Mouse (Mus musculus): Measurements from ENCODE around the gene Dbf4. TPM values are rescaled to one million over a fixed set of nuclear protein-coding genes. Genes with fewer than 3 reads are reported as not detected.

The Dbf4 gene
- polyA plus RNA-seq, 1 experiment from 2014 or later: 36.3 TPM

DNA sequence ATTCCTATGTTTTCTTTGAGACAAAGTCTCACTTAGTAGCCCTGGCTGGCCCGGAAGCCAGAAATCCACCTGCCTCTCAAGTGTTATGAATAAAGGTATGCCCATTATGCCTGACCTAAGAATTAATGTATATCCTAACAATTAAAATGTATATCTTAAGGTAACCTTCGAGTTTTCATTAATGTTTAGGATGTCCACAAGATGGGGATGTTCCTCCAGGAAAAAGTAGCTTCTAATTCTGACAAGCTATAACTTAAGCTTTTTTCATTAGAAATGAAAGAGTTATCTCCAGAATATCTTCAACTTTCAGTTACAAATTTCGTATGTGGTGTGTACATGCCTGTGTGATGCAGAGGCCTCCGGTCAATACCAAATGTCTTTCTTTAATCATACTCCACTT, 13.8 kb downstream of the Dbf4 start:
- H3K4me3 ChIP-seq (replicated peaks): no peak overlapping the region
- 91% methylated on average over 4 of the region's 4 CpGs for WGBS
- no peaks in the 10 kb centered on the region for H3K9me3 ChIP-seq
- no peak overlapping the region for H3K4me2 ChIP-seq (replicated peaks)
- H3K9ac ChIP-seq: no peak overlapping the region
- ATAC-seq: no peak
- H3K36me3 ChIP-seq: peaks cover 10% of the 10 kb centered on the region
- no peaks in the 10 kb centered on the region for H3K4me1 ChIP-seq (replicated peaks)
- H3K27me3 ChIP-seq (replicated peaks): no peaks in the 10 kb centered on the region
- H3K27ac ChIP-seq: no peak overlapping the region

DNA sequence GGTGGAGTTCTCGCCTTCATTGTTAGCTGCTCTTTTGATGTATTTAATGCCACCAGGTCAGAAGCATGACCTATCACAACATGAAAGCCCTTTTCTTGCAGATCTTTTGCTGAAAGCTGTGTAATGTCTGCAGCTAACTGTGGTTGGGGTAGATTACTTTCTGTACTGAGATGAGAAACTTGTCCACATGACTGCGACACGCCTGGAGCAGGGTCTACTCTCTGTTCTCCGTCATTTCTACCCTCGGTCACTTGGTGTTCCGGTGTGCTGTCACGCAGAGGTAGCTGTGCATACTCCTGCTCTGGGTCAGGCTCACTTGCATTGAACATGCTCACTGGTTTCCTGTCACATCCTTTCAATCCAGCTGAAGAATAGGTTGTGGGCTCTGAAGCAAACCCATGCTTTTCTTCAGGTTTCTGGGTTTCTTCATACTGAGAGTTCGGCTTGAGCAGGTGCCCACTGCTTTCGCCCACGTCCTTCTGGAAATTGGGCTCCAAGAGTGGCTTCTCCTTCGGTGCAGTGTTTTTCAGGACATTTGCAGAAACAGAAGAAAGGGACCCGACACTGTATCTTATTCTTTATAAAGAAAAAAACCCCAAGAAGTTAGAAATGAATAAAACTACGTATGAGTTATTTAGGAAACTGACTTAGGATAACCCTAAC, 24.8 kb downstream of the Dbf4 start:
- H3K4me3 ChIP-seq (replicated peaks): no peak overlapping the region
- ATAC-seq: no peak

DNA sequence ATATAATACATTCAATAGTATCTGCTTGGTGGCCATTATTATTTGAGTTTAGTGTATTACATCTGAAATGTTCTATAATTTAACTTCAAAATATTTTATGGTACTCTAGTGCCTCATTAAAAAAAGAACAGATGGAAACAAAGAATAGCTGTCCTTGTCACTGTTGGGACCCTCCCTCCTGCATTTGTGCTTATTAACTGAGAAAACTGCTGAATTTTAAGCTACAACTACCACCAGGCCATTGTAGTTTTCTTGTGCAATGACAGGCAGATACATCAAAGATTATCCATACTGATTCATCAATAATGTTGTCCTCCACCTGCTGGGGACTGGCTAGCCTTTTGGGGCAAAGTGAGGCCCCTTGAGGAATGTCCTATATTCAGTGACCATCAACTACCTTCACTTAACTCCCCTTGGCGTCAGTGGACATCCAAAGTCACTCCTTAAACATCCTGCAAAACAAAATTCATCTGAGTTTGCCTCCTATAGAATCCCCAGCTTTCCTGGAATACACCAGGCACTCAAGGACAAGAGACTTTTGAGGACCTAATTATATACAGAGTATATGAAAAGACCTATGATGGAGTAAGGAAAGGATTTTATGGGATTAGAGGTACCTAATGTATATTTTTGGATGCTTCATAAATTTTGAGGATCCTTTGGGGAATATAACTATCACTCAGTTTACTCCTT, 28.5 kb downstream of the Dbf4 start:
- ATAC-seq: no peak
- H3K4me3 ChIP-seq (replicated peaks): no peak overlapping the region
- no peak overlapping the region for H3K4me2 ChIP-seq (replicated peaks)
- H3K36me3 ChIP-seq: peaks cover 10% of the 10 kb centered on the region
- no peak overlapping the region for H3K9ac ChIP-seq
- no peaks in the 10 kb centered on the region for H3K9me3 ChIP-seq
- H3K27me3 ChIP-seq (replicated peaks): no peaks in the 10 kb centered on the region
- no peak overlapping the region for H3K27ac ChIP-seq
- 79% methylated on average over 1 of the region's 1 CpGs for WGBS
- H3K4me1 ChIP-seq (replicated peaks): no peaks in the 10 kb centered on the region

More for the DNA sequence above, 24.8 kb downstream of the Dbf4 start:
- Histone ChIP-seq H3K9ac (no peak overlapping the region), H3K27me3 (replicated peaks) (no peaks in the 10 kb centered on the region), H3K4me1 (replicated peaks) (no peaks in the 10 kb centered on the region), H3K4me2 (replicated peaks) (no peak overlapping the region), H3K36me3 (peaks cover 12% of the 10 kb centered on the region), H3K9me3 (no peaks in the 10 kb centered on the region), H3K27ac (no peak overlapping the region)
- 94% methylated on average over 13 of the region's 13 CpGs for WGBS

- no peak overlapping the region for H3K4me2 ChIP-seq (replicated peaks)
- ATAC-seq: no peak
- H3K9me3 ChIP-seq: no peaks in the 10 kb centered on the region
- 77% methylated on average over 5 of the region's 5 CpGs for whole genome bisulfite sequencing
- H3K36me3 ChIP-seq: no peaks in the 10 kb centered on the region
- no peak overlapping the region for H3K4me3 ChIP-seq (replicated peaks)
- no peak overlapping the region for H3K9ac ChIP-seq
- H3K4me1 ChIP-seq (replicated peaks): no peaks in the 10 kb centered on the region
- H3K27ac ChIP-seq: no peak overlapping the region
- no peaks in the 10 kb centered on the region for H3K27me3 ChIP-seq (replicated peaks)
Measured at GRCm38 (mm10) chr5:8374297-8374906, 48.1 kb downstream of the Dbf4 start.

- Histone ChIP-seq H3K4me3 (replicated peaks) (no peak overlapping the region), H3K4me1 (replicated peaks) (no peaks in the 10 kb centered on the region), H3K27me3 (replicated peaks) (0 out of 2 replicates have a peak, but pooled peaks cover 2% of the 10 kb centered on the region), H3K36me3 (no peaks in the 10 kb centered on the region), H3K27ac (no peak overlapping the region), H3K9me3 (no peaks in the 10 kb centered on the region), H3K4me2 (replicated peaks) (no peak overlapping the region), H3K9ac (no peak overlapping the region)
- no peak for ATAC-seq
- 73% methylated on average over 4 of the region's 4 CpGs for WGBS
Measured at GRCm38 (mm10) chr5:8373415-8373814, 49.1 kb downstream of the Dbf4 start.

DNA sequence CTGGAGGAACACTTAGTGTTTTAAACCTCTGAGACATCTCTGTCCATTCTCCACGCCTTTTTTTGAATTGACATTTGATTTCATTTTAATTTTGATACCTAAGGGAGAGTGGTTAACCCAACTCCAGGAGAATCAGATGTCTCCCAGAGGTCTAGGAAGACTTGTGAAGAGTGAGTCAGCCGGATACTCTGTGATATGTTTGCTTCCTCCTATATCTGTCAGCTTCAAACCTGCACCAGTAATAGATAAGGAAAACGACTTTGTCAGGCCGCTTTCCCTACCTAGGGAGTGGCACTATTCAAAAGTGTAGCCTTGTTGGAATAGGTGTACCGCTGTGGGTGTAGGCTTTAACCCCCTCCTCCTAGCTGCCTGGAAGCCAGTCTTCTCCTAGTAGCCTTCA, 53.7 kb downstream of the Dbf4 start:
- WGBS: 59% methylated on average over 5 of the region's 5 CpGs

GRCm38 (mm10) chr5:8368328-8368692, 54.2 kb downstream of the Dbf4 start:
- Histone ChIP-seq H3K27ac (no peak overlapping the region), H3K9me3 (no peaks in the 10 kb centered on the region), H3K4me3 (replicated peaks) (peak overlapping the region; percentile 70), H3K9ac (no peak overlapping the region), H3K27me3 (replicated peaks) (peaks cover 15% of the 10 kb centered on the region; the same call in 1 of the 2 replicates), H3K4me2 (replicated peaks) (peak overlapping the region; percentile 95), H3K4me1 (replicated peaks) (peaks cover 7% of the 10 kb centered on the region; the same call in 1 of the 2 replicates), H3K36me3 (no peaks in the 10 kb centered on the region)
- ATAC-seq: peak; percentile 48; the same call in 1 of the 2 replicates
- 42% methylated on average over 7 of the region's 7 CpGs for WGBS

More for the DNA sequence above, 53.7 kb downstream of the Dbf4 start:
- Histone ChIP-seq H3K4me1 (replicated peaks) (peaks cover 7% of the 10 kb centered on the region; the same call in 1 of the 2 replicates), H3K9ac (no peak overlapping the region), H3K27me3 (replicated peaks) (peaks cover 15% of the 10 kb centered on the region; the same call in 1 of the 2 replicates), H3K4me3 (replicated peaks) (no peak overlapping the region), H3K36me3 (no peaks in the 10 kb centered on the region), H3K9me3 (no peaks in the 10 kb centered on the region), H3K27ac (no peak overlapping the region), H3K4me2 (replicated peaks) (peak overlapping the region; percentile 95; the same call in 1 of the 2 replicates)
- ATAC-seq: no peak

GRCm38 (mm10) chr5:8367614-8368327, 54.7 kb downstream of the Dbf4 start, which contains the start of gene Adam22:
Gene Adam22, minus strand, starts transcription at chr5:8368160.
- Histone ChIP-seq H3K4me2 (replicated peaks) (peak within 1 kb of the TSS; percentile 95), H3K9me3 (no peaks in the 10 kb centered on the region), H3K36me3 (no peaks in the 10 kb centered on the region), H3K4me3 (replicated peaks) (peak within 1 kb of the TSS; percentile 70), H3K27ac (no peak within 1 kb of the TSS), H3K27me3 (replicated peaks) (peaks cover 15% of the 10 kb centered on the region; the same call in 1 of the 2 replicates), H3K9ac (peak within 1 kb of the TSS; percentile 60), H3K4me1 (replicated peaks) (peaks cover 7% of the 10 kb centered on the region; the same call in 1 of the 2 replicates)
- under 1% methylated on average over 55 of the region's 55 CpGs for WGBS
- peak; percentile 92 for ATAC-seq

GRCm38 (mm10) chr5:8366771-8367613, 55.5 kb downstream of the Dbf4 start:
- peak overlapping the region; percentile 95 for H3K4me2 ChIP-seq (replicated peaks)
- H3K27ac ChIP-seq: no peak overlapping the region
- 4% methylated on average over 25 of the region's 25 CpGs for WGBS
- H3K4me3 ChIP-seq (replicated peaks): peak overlapping the region; percentile 70
- 0 out of 2 replicates have a peak overlapping the region, but pooled peaks have one; percentile 60 for H3K9ac ChIP-seq
- peak; percentile 52; the same call in 1 of the 2 replicates for ATAC-seq
- peaks cover 15% of the 10 kb centered on the region; the same call in 1 of the 2 replicates for H3K27me3 ChIP-seq (replicated peaks)
- H3K4me1 ChIP-seq (replicated peaks): peaks cover 7% of the 10 kb centered on the region; the same call in 1 of the 2 replicates
- no peaks in the 10 kb centered on the region for H3K9me3 ChIP-seq
- H3K36me3 ChIP-seq: no peaks in the 10 kb centered on the region

- Histone ChIP-seq H3K9ac (no peak overlapping the region), H3K36me3 (no peaks in the 10 kb centered on the region), H3K4me1 (replicated peaks) (peaks cover 6% of the 10 kb centered on the region; the same call in 1 of the 2 replicates), H3K27ac (no peak overlapping the region), H3K27me3 (replicated peaks) (peaks cover 4% of the 10 kb centered on the region; the same call in 1 of the 2 replicates), H3K4me3 (replicated peaks) (no peak overlapping the region), H3K9me3 (no peaks in the 10 kb centered on the region), H3K4me2 (replicated peaks) (no peak overlapping the region)
- no peak for ATAC-seq
- WGBS: 71% methylated on average over 1 of the region's 1 CpGs
Measured at GRCm38 (mm10) chr5:8362361-8362760, 60.2 kb downstream of the Dbf4 start.

DNA sequence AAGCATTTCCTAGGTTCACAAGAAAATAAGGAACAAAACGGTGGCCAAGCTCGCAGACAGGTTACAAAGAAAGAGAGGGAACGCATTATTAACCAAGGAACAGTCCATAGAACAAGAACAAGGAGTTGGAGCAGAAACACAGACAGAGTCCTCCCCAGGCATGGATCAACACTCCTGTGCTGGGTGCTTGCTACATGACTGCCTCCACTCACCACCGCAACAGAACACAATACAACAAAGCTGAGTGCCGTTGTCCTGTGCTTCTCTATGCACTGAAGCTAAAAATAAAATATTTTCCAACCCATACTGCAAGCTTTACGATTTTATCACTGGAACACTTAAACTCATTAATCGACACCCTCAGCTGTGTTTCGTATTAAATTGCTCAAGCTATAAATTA, 64.8 kb downstream of the Dbf4 start:
- Histone ChIP-seq H3K27me3 (replicated peaks) (no peaks in the 10 kb centered on the region), H3K4me1 (replicated peaks) (no peaks in the 10 kb centered on the region), H3K4me3 (replicated peaks) (no peak overlapping the region), H3K4me2 (replicated peaks) (no peak overlapping the region), H3K9me3 (no peaks in the 10 kb centered on the region), H3K9ac (no peak overlapping the region), H3K36me3 (no peaks in the 10 kb centered on the region), H3K27ac (no peak overlapping the region)
- no peak for ATAC-seq
- 74% methylated on average over 8 of the region's 8 CpGs for WGBS
